Mouse (Mus musculus) G1E (cell line): Measurements from ENCODE around the gene Ppp1r7.

ENCODE experiments used
- CTCF ChIP-seq: IDR thresholded peaks from 2 replicates; pipeline ENCODE4 v1.5.1; 2012; ENCODE audit warnings: low read depth, low read length, inconsistent platforms, mixed read lengths
- GATA1 ChIP-seq: IDR thresholded peaks from 2 replicates; pipeline ENCODE4 v1.6.1; 2012; ENCODE audit warnings: borderline replicate concordance, low read length, inconsistent platforms, mixed read lengths
- POLR2AphosphoS5 ChIP-seq: IDR thresholded peaks from 2 replicates; pipeline ENCODE4 v1.6.1; 2012; ENCODE audit warnings: low read depth, low read length, inconsistent platforms; ENCODE audit not compliant: insufficient replicate concordance
- TAL1 ChIP-seq: conservative IDR thresholded peaks from 2 replicates; pipeline ENCODE4 v1.6.1; 2012; ENCODE audit warnings: low read depth, low read length, inconsistent platforms, mixed read lengths

DNA sequence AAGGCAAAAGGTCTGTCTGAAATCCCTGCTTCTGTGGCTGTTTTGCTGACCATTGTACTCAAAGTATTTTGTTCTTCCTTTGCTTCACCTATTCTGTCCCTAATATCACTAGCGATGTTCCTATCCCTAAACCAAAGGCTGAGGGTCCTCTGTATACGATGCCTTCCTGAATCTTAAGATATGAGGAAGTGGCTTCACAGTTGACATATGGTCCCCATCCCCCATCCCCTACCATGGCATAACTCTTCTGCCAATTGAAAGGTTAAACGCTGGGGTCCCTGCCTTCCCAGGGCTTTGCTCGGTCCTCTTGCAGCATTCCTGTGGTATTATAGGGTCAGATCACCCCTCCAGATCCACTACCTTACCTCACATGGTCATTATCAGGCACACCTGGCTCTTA, 60.7 kb downstream of the Ppp1r7 start:
- TF ChIP-seq CTCF (no peak), GATA1 (no peak), TAL1 (no peak), POLR2AphosphoS5 (no peak)
